30 mouse cellular contexts compared by ENCODE assay signal in genomic region chr10:62702436-62702835, GRCm38 (mm10). TPM values are rescaled to one million over a fixed set of nuclear protein-coding genes. Genes with fewer than 3 reads are reported as not detected.
DNase-seq lines count a peak whose midpoint lies in the region; ATAC-seq lines count a peak whose summit lies in the region.
"Had no signal": no experiment of that assay in that cellular context is flagged by ENCODE, and none has a peak within 500 bp of the region (broad histone marks: within the 10 kb centered on the region; RNA-seq: fewer than 3 reads in every experiment).

No protein-coding gene starts in this region.

- ATAC-seq in forebrain, embryonic 11.5 days (replicated peaks; ENCODE audit: low FRiP score), result no peak
- ATAC-seq in midbrain, embryonic 11.5 days (ENCODE audit: low FRiP score), result no peak
- ATAC-seq: forebrain, embryonic 15.5 days; intestine, embryonic 16.5 days had no signal

- H3K36me3 ChIP-seq in forebrain, embryonic 11.5 days (ENCODE audit: control insufficient read depth, insufficient read depth, low read length), result no peaks in the 10 kb centered on the region
- no peaks in the 10 kb centered on the region for H3K36me3 ChIP-seq in midbrain, embryonic 11.5 days (ENCODE audit: control insufficient read depth, insufficient read depth, low read length)
- H3K36me3 ChIP-seq: embryonic facial prominence, embryonic 12.5 days; forebrain, embryonic 15.5 days; G1E; heart, embryonic 10.5 days; heart, embryonic 15.5 days; limb, embryonic 13.5 days; lung, embryonic 15.5 days; midbrain, embryonic 12.5 days; neural tube, embryonic 13.5 days; stomach, embryonic 15.5 days had no signal

- DNase-seq in frontal cortex, adult 2 months (ENCODE audit: extremely low spot score in 1 of 2, low spot score in 1 of 2), result peak; percentile 41 to 63
- no peak for DNase-seq in frontal cortex, postnatal 14 days (ENCODE audit: low spot score in 2 of 2)
- DNase-seq in right cerebral cortex, adult 2 months (ENCODE audit: low spot score in 2 of 2), result peak; percentile 44 to 61
- DNase-seq in right cerebral cortex, postnatal 10 days (ENCODE audit: low spot score in 2 of 2), result no peak
- peak; percentile 23 to 87 for DNase-seq in left cerebral cortex, postnatal 25 days (ENCODE audit: low spot score in 2 of 2)
- DNase-seq in forebrain, embryonic 11.5 days (ENCODE audit: low spot score), result no peak
- no peak for DNase-seq in midbrain, embryonic 11.5 days (ENCODE audit: low spot score, missing footprints)
- DNase-seq: adrenal gland, adult 8-10 months; cerebellum, adult 9-10 months; cerebellum, postnatal 36 days; embryo, embryonic 11 days; gastrocnemius, postnatal 25 days; heart, adult 11 months; kidney, adult 8-10 months; kidney, postnatal 4 days; lung, postnatal 36 days; thymus, postnatal 14 days had no signal

- no peaks in the 10 kb centered on the region for H3K9me3 ChIP-seq in forebrain, embryonic 11.5 days (ENCODE audit: control insufficient read depth, low read length)
- H3K9me3 ChIP-seq in midbrain, embryonic 11.5 days (ENCODE audit: control insufficient read depth, low read length), result no peaks in the 10 kb centered on the region
- H3K9me3 ChIP-seq: embryonic facial prominence, embryonic 12.5 days; forebrain, embryonic 15.5 days; G1E; heart, embryonic 10.5 days; heart, embryonic 15.5 days; limb, embryonic 13.5 days; lung, embryonic 15.5 days; midbrain, embryonic 12.5 days; neural tube, embryonic 13.5 days; stomach, embryonic 15.5 days had no signal

- H3K4me3 ChIP-seq in forebrain, embryonic 11.5 days (ENCODE audit: low read depth, low read length), result no peak overlapping the region
- H3K4me3 ChIP-seq in midbrain, embryonic 11.5 days (ENCODE audit: low read depth, low read length), result no peak overlapping the region
- H3K4me3 ChIP-seq: embryonic facial prominence, embryonic 12.5 days; forebrain, embryonic 15.5 days; heart, embryonic 10.5 days; heart, embryonic 15.5 days; limb, embryonic 13.5 days; lung, embryonic 15.5 days; midbrain, embryonic 12.5 days; neural tube, embryonic 13.5 days; stomach, embryonic 15.5 days had no signal

- H3K9ac ChIP-seq in forebrain, embryonic 11.5 days (ENCODE audit: low read length), result no peak overlapping the region
- no peak overlapping the region for H3K9ac ChIP-seq in midbrain, embryonic 11.5 days (ENCODE audit: low read length)
- H3K9ac ChIP-seq: embryonic facial prominence, embryonic 12.5 days; forebrain, embryonic 15.5 days; heart, embryonic 15.5 days; limb, embryonic 13.5 days; lung, embryonic 15.5 days; midbrain, embryonic 12.5 days; neural tube, embryonic 13.5 days; stomach, embryonic 15.5 days had no signal

- no peak overlapping the region for H3K4me2 ChIP-seq in forebrain, embryonic 11.5 days (ENCODE audit: low read depth, low read length, severe bottlenecking)
- no peak overlapping the region for H3K4me2 ChIP-seq in midbrain, embryonic 11.5 days
- H3K4me2 ChIP-seq: embryonic facial prominence, embryonic 12.5 days; forebrain, embryonic 15.5 days; heart, embryonic 15.5 days; limb, embryonic 13.5 days; liver, embryonic 11.5 days; lung, embryonic 15.5 days; midbrain, embryonic 12.5 days; neural tube, embryonic 13.5 days; stomach, embryonic 15.5 days had no signal

- H3K4me1 ChIP-seq in forebrain, embryonic 11.5 days (replicated peaks; ENCODE audit: control insufficient read depth, insufficient read depth, low read length), result no peaks in the 10 kb centered on the region
- H3K4me1 ChIP-seq in midbrain, embryonic 11.5 days (ENCODE audit: control insufficient read depth, insufficient read depth, low read length), result no peaks in the 10 kb centered on the region
- H3K4me1 ChIP-seq: embryonic facial prominence, embryonic 12.5 days; forebrain, embryonic 15.5 days; heart, embryonic 10.5 days; heart, embryonic 15.5 days; limb, embryonic 13.5 days; lung, embryonic 15.5 days; midbrain, embryonic 12.5 days; neural tube, embryonic 13.5 days; stomach, embryonic 15.5 days had no signal

- intact Hi-C loops in left cerebral cortex, postnatal 25 days (cut with DNase I), result no loop called here

- H3K27me3 ChIP-seq in forebrain, embryonic 11.5 days (ENCODE audit: control insufficient read depth, insufficient read depth, low read length), result no peaks in the 10 kb centered on the region
- H3K27me3 ChIP-seq in midbrain, embryonic 11.5 days (ENCODE audit: control insufficient read depth, insufficient read depth, low read length), result no peaks in the 10 kb centered on the region
- H3K27me3 ChIP-seq: embryonic facial prominence, embryonic 12.5 days; forebrain, embryonic 15.5 days; heart, embryonic 15.5 days; limb, embryonic 13.5 days; lung, embryonic 15.5 days; midbrain, embryonic 12.5 days; neural tube, embryonic 13.5 days; stomach, embryonic 15.5 days had no signal

- WGBS in forebrain, embryonic 11.5 days, result 84% methylated on average over 4 of the region's 4 CpGs
- WGBS in midbrain, embryonic 11.5 days, result 85% methylated on average over 4 of the region's 4 CpGs

- H3K27ac ChIP-seq in forebrain, embryonic 11.5 days (ENCODE audit: low read depth, low read length), result no peak overlapping the region
- H3K27ac ChIP-seq in midbrain, embryonic 11.5 days (ENCODE audit: low read depth, low read length), result no peak overlapping the region
- H3K27ac ChIP-seq: embryonic facial prominence, embryonic 12.5 days; forebrain, embryonic 15.5 days; heart, embryonic 10.5 days; heart, embryonic 15.5 days; kidney, postnatal 0 days; limb, embryonic 13.5 days; lung, embryonic 15.5 days; midbrain, embryonic 12.5 days; neural tube, embryonic 13.5 days; stomach, embryonic 15.5 days had no signal

RNA-seq across cellular contexts. Expression of gene Stox1, which starts 23.5 kb away (rescaled TPM):
- 3.2 and 3.6 TPM in 2 replicates for polyA plus RNA-seq in frontal cortex, adult 2 months (2012; rRNA removed)
- 1 to 10 TPM; 4.8 to 6.9 TPM for total RNA-seq in left cerebral cortex, postnatal 25 days (2021)
- polyA plus RNA-seq in forebrain, embryonic 11.5 days (2014; fragmentation: Nextera tagmentation; extraction: Ambion mirVana), result 3.7 and 4.4 TPM in 2 replicates
- polyA plus RNA-seq in midbrain, embryonic 11.5 days (2014; fragmentation: Nextera tagmentation; extraction: Ambion mirVana), result 2.4 and 2.5 TPM in 2 replicates
- polyA plus RNA-seq: G1E had no signal

RNA-seq across cellular contexts. Expression of gene Ddx50, which starts 51.4 kb away (rescaled TPM):
- polyA plus RNA-seq in frontal cortex, adult 2 months (2012; rRNA removed), result 88.5 and 95.5 TPM in 2 replicates
- total RNA-seq in left cerebral cortex, postnatal 25 days (2021), result 10 to 100 TPM; 85.1 to 95.6 TPM
- 122 and 134 TPM in 2 replicates for polyA plus RNA-seq in forebrain, embryonic 11.5 days (2014; fragmentation: Nextera tagmentation; extraction: Ambion mirVana)
- 127 and 143 TPM in 2 replicates for polyA plus RNA-seq in midbrain, embryonic 11.5 days (2014; fragmentation: Nextera tagmentation; extraction: Ambion mirVana)

Comparison
In these comparisons a context has a peak if more than half of its experiments do, and no peak if none do; other contexts are left out.
1. DNase-seq: peak in frontal cortex, adult 2 months (2 of 2), right cerebral cortex, adult 2 months (2 of 2) and left cerebral cortex, postnatal 25 days (2 of 2); none in frontal cortex, postnatal 14 days (0 of 2), right cerebral cortex, postnatal 10 days (0 of 2), forebrain, embryonic 11.5 days (single experiment) and midbrain, embryonic 11.5 days (single experiment).